Mouse (Mus musculus) layer of hippocampus, adult 9-11 months (tissue): Measurements from ENCODE around the gene Ajap1.

Experiments
- DNase-seq: peaks from one replicate; pipeline ENCODE4 v3.0.0; 2022

Ajap1 gene

DNA sequence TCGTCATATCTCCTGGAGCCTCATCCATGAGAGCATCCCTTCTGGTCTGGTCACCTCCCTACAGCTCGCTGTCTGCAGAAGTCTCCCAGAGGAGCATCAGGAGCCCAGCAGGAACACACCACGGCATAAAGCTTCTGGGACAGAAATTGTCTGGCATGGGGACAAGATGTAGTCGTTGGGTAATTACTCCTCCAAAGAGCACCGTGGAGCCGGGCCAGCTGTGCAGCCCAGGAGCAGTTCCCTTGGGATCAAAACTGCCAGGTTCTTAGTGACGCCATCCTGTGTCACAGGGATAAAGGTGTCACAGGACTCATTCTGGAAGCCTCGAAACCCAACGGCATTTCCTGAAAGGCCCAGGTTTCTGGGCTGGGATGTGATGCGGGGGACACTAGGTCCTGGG lies 40.1 kb downstream of the Ajap1 start:
- no peak for DNase-seq

GRCm38 (mm10) chr4:153439868-153440267 lies 42.7 kb downstream of the Ajap1 start:
- DNase-seq: peak; percentile 75

DNA sequence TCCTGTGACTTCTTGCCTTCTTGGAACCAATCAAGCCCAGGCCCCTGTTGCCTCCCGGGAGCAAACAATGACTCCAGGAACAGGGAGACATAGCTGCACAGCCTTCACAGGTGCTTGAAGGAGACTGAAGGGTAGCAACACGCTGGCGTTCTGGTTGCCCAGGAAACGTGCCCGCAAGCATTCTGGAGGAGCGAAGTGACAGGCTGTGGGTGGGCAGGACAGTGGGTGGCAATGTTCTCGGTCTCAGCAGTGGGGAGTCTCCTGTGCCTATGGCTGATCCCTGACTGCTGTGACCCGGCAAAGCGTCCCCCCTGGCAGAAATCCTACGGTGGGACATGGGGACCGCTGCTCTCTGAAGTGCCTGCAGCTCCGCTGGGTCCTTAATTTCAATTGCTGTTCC lies 43.6 kb downstream of the Ajap1 start:
- peak; percentile 89 for DNase-seq

- DNase-seq: no peak
Observed at GRCm38 (mm10) chr4:153437196-153437595, 45.4 kb downstream of the Ajap1 start.

DNA sequence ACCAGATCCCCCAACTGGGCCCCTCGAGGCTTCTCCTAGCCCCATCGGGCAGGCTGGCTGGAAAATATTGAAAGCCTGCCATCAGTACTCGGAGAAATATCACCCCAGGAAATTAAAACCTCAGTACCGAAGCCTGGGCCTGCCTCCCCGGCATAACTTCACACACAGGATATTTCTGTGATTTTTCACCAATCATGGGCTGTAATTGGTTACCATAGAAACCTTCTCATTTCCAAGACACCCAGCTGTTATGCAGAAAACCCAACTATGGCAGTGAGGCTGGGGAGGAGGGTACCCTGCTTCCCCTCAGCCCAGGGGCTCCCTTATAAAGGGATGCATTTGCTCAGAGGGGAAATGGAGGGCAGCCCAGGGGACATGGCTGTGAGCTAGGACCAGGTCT lies 46.7 kb downstream of the Ajap1 start:
- DNase-seq: no peak

DNA sequence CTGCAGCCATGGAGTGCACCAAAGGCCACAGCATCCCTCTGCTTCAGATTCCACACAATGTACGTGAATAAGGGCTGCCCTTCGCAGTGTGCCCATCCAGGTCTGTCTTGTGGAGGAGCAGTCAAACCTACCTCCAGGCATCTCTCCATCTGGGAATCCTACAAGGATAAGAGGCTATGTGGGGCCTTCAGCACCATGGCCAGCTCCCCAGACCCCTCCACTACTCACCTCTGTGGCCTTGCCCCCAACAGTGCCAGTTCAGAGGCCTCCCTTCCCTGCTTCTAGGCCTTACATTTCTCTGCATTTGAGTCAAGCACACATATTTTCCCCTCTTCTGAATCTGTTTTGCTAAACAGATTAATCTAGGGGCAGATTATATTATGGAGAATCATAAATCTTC lies 52.6 kb downstream of the Ajap1 start:
- no peak for DNase-seq

- no peak for DNase-seq
Observed at GRCm38 (mm10) chr4:153425961-153426656, 56.5 kb downstream of the Ajap1 start.

GRCm38 (mm10) chr4:153424324-153424723 lies 58.3 kb downstream of the Ajap1 start:
- DNase-seq: no peak

GRCm38 (mm10) chr4:153417926-153418325 lies 64.7 kb downstream of the Ajap1 start:
- no peak for DNase-seq

- no peak for DNase-seq
Observed at GRCm38 (mm10) chr4:153417164-153417896, 65.3 kb downstream of the Ajap1 start.

DNA sequence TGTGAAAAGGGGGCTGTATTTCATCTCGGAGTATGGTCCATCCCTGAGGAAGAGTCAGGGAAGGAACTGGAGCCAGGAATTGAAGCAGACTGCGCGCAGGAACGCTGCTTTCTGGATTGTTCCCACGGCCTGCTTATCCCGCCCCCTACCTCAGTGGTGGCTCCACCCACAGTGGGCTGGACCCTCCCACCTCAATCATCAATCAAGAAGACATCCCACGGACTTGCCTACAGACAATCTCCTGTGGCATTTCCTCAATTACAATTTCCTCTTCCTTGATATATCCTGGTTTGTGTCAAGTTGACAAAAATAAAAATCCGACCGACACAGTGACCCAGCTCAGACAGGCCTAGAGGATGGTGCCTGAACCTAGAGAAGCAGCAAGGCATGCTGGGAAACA lies 66.5 kb downstream of the Ajap1 start:
- no peak for DNase-seq

DNA sequence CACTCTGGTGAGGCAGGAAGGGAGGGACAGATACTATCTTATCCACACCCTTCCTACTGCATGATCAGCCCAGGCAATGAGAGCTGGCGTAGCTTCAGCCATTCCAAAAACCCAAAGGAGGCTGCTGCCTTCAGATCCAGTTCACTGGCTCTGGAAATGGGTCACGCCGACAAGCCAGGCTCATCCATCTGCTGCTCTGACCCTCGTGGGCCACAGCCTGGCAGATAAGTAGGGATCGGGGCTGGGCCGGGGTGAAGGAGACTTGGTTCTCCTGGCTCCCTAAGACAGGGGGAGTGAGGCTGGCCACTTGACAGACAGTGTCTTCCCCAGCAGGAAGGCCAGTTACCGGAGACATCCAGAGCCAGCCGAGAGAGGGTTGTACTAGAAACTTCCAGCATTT lies 84.2 kb downstream of the Ajap1 start:
- no peak for DNase-seq

DNA sequence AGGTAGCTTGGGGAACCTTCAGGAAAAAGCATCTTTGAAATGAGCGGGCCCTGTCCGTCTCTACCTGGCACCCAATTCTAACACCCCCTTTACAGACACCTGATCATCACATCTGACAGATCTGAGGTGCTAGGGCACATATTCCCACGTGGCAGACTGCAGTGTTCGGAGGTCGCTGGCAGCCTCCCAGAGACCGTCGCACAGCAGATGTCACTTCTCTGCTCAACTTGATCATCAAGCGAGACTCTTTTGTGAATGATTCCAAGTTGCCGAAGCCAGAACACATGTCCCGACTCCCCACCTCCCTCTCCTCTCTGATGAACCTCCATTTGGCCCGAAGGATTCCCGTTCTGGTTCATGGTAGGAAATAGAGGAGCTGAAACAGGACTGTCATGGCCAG lies 95.1 kb downstream of the Ajap1 start:
- DNase-seq: peak; percentile 50

DNA sequence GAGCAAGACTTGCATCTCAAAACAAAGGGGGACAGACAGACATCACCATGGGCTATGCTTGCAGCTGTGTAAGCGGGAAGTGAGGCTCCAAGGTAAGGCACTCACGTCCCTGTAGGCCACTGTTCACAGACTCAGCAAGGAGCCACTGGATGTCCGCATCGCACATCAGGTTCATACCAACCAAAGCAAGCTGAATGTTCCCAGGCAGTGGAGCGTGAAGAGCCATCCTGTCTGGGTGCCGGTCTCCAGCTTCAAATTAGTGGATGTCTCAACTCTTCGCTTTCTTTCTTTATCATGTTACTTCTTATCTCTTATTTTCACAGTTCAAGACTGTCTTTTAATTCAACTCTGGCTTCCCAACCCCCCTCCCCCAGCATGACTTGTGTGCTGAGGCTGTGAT lies 101.2 kb downstream of the Ajap1 start:
- no peak for DNase-seq

GRCm38 (mm10) chr4:153380885-153381284 lies 101.7 kb downstream of the Ajap1 start:
- DNase-seq: no peak

GRCm38 (mm10) chr4:153377981-153378380 lies 104.6 kb downstream of the Ajap1 start:
- DNase-seq: peak; percentile 26

DNA sequence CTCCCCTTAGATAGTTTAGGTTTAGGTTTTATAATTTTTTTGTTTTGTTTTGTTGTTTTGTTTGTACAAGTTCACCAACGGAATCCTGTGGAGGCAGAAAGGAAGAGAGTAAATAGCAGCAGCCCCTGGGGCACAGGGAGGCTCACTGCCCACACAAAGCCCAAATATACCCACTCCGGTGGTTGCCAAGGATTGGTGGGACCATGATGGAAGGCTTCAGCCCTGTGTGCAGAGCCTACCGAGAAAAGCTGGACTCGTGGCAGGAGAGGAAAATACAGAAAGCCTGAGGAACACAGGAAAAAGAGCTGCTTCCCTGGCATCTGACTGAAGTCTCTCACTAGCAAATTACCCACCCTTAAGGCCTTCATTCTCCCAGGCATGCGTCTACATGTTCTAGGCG lies 108.4 kb downstream of the Ajap1 start:
- no peak for DNase-seq

GRCm38 (mm10) chr4:153373125-153373524 lies 109.5 kb downstream of the Ajap1 start:
- DNase-seq: peak; percentile 24

- no peak for DNase-seq
Observed at GRCm38 (mm10) chr4:153368620-153369159, 113.9 kb downstream of the Ajap1 start.

GRCm38 (mm10) chr4:153360868-153361545 lies 121.6 kb downstream of the Ajap1 start:
- DNase-seq: peak; percentile 32

DNA sequence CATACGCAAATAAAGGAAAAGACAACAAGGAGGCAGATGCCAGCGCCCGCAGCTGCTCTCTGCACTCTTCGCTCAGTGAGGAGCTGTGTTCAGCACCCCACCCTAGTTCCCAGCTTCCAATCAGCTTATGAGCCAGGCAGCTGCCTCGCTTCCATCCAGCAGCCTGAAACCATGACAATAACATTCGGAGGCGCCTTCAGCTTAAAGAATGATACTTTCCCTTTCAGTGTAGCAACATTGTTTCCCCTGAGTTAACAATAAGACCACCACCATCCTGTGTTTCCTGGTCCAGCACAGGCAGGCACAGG lies 124.4 kb downstream of the Ajap1 start:
- peak; percentile 31 for DNase-seq

DNA sequence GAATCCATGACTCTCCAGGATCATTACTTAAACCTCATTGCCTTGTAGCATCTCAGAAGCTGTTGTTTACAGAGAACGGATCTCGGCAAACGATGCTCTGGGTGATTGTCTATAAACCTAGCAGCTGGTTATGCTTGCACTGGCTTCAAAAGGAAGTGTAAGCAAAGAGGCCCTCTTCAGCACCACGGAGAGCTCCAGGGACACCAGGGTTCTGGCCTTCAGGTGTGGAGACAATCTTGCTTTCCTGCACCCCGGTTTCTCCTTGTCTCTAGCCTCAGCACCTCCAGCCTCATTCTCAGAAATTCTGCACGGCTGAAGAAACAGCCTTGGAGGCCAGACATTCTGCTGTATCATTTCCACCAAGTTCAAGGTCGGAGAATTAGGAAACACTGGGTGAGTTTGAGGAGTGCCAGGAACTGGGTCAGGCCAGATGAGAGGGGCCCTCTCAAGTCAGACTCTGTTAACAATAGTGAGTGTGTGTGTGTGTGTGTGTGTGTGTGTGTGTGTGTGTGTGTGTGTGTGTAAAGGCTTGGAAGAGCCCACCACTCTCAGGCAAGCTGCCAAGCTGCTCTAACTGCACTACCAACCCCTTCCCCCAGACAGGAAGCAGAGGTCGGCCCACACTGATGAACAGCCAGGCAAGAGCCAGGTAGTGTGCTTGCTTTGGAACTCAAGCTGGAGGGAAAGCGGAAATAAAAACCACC lies 124.9 kb downstream of the Ajap1 start:
- no peak for DNase-seq

- DNase-seq: peak; percentile 23
Observed at GRCm38 (mm10) chr4:153356236-153356635, 126.4 kb downstream of the Ajap1 start.
